Mouse (Mus musculus) heart, postnatal 14 days (tissue): Measurements from ENCODE around the gene Tbcb. TPM values are rescaled to one million over a fixed set of nuclear protein-coding genes. Genes with fewer than 3 reads are reported as not detected.

Experiments used
- total RNA-seq, 2 experiments: library from RNA; stranded (reverse); gene quantifications; 2 replicates each; pipeline ENCODE4 v1.2.3; 2021

Tbcb gene
- total RNA-seq, 2 experiments from 2014 or later = 47.4 to 60.8 TPM

Other genes with a start within 250 kb of the Tbcb start
- 10 to 100 TPM; 32.0 to 41.7 TPM for gene Zfp568, start 248.3 kb downstream of the Tbcb start, total RNA-seq
- gene Zfp14, start 180.9 kb downstream of the Tbcb start, total RNA-seq = 1 to 10 TPM; 2.2 to 3.3 TPM
- 1 to 10 TPM; 2.0 to 2.1 TPM for gene Zfp82, start 159.4 kb downstream of the Tbcb start, total RNA-seq
- not detected for gene Gm26920, start 141.9 kb downstream of the Tbcb start, total RNA-seq
- gene Zfp566, start 141.7 kb downstream of the Tbcb start, total RNA-seq = 1 to 10 TPM; 1.5 to 1.8 TPM
- gene Zfp260, start 137.5 kb downstream of the Tbcb start, total RNA-seq = 10 to 100 TPM; 35.9 to 40.9 TPM
- gene Zfp382, start 110.3 kb downstream of the Tbcb start, total RNA-seq = 1 to 10 TPM; 4.2 to 4.4 TPM
- 10 to 100 TPM; 29.6 to 34.9 TPM for gene Zfp146, start 62.5 kb downstream of the Tbcb start, total RNA-seq
- gene Cox7a1, start 48.1 kb downstream of the Tbcb start, total RNA-seq = 1,000 to 10,000 TPM; 1,873 to 1,882 TPM
- 100 to 1,000 TPM; 285 to 301 TPM for gene Capns1, start 33.5 kb downstream of the Tbcb start, total RNA-seq
- gene Polr2i, start 324 bp downstream of the Tbcb start, total RNA-seq = 10 to 100 TPM; 52.8 to 55.5 TPM
- gene Ovol3, start 3.5 kb upstream of the Tbcb start, total RNA-seq = not detected
- under 1 TPM; 0.22 to 0.43 TPM for gene Thap8, start 47.8 kb upstream of the Tbcb start, total RNA-seq
- gene Wdr62, start 48.1 kb upstream of the Tbcb start, total RNA-seq = 1 to 10 TPM; 2.7 to 2.9 TPM
- 10 to 100 TPM in 1 of 2 experiments, 1 to 10 TPM in 1; 7.0 to 14.1 TPM for gene Clip3, start 59.5 kb upstream of the Tbcb start, total RNA-seq
- 10 to 100 TPM; 22.0 to 23.0 TPM for gene Alkbh6, start 76.4 kb upstream of the Tbcb start, total RNA-seq
- 1 to 10 TPM; 1.4 to 1.8 TPM for gene Syne4, start 82.5 kb upstream of the Tbcb start, total RNA-seq
- under 1 TPM; 0.85 to 0.88 TPM for gene E130208F15Rik, start 89.5 kb upstream of the Tbcb start, total RNA-seq
- 10 to 100 TPM; 12.1 to 12.8 TPM for gene Sdhaf1, start 91.6 kb upstream of the Tbcb start, total RNA-seq
- gene Lrfn3, start 130.5 kb upstream of the Tbcb start, total RNA-seq = 1 to 10 TPM in 1 of 2 experiments, under 1 TPM in 1; 0.83 to 1.2 TPM
- 10 to 100 TPM; 18.6 to 19.9 TPM for gene Tyrobp, start 181.5 kb upstream of the Tbcb start, total RNA-seq
- gene Hcst, start 187.6 kb upstream of the Tbcb start, total RNA-seq = 1 to 10 TPM; 1.2 to 1.3 TPM
- gene Nfkbid, start 189.5 kb upstream of the Tbcb start, total RNA-seq = under 1 TPM; 0.67 to 0.71 TPM
- gene Aplp1, start 213.3 kb upstream of the Tbcb start, total RNA-seq = 1 to 10 TPM; 4.0 to 4.4 TPM
- not detected for gene Kirrel2, start 225.4 kb upstream of the Tbcb start, total RNA-seq
- gene Nphs1, start 226.0 kb upstream of the Tbcb start, total RNA-seq = not detected